Mouse (Mus musculus): ENCODE measurements around the gene Thrsp.

DNA sequence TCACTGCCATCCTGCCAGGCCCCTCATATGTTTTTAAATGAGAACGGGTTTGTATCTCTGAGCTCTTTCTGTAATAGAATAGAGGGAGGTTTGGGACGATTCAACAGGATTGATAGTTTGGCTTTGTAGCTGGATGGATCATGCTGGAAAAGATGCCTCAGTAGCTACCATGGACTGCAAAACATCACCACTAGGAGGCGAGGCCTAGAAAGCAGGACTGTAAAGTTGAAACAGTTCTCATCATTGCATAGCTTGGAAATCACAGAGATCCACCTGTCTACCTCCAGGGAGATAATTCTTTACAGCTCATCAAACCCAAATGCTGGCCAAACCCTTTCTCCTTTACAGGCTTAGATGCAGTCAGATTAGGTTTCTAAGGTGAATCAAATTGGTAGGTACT, 6.0 kb downstream of the Thrsp start:
- TF ChIP-seq GATA1 (IDR thresholded peaks at IDR 0.05; ENCODE audit: borderline replicate concordance, low read length) (no peak), FLI1 (IDR thresholded peaks at IDR 0.05; ENCODE audit: low read length) (no peak)

Measured in megakaryocyte, embryonic 14.5 days (primary cell).